ENCODE assay signal across 11 mouse cellular contexts in genomic region chr9:21433766-21434165, GRCm38 (mm10). TPM values are rescaled to one million over a fixed set of nuclear protein-coding genes. Genes with fewer than 3 reads are reported as not detected.
DNase-seq lines count a peak whose midpoint lies in the region; ATAC-seq and TF ChIP-seq lines count a peak whose summit lies in the region.
"Had no signal": no experiment of that assay in that cellular context is flagged by ENCODE, and none has a peak within 500 bp of the region (broad histone marks: within the 10 kb centered on the region; RNA-seq: fewer than 3 reads in every experiment).

No protein-coding gene starts in this region.

- H3K4me3 ChIP-seq in forebrain, postnatal 0 days (ENCODE audit: low read depth, low read length) = no peak overlapping the region
- H3K4me3 ChIP-seq in forebrain, embryonic 13.5 days = no peak overlapping the region
- H3K4me3 ChIP-seq in limb, embryonic 15.5 days = no peak overlapping the region
- H3K4me3 ChIP-seq in limb, embryonic 10.5 days = no peak overlapping the region
- no peak overlapping the region for H3K4me3 ChIP-seq in intestine, postnatal 0 days (ENCODE audit: low read depth, low read length)
- H3K4me3 ChIP-seq: hindbrain, embryonic 13.5 days; limb, embryonic 13.5 days had no signal

- TF ChIP-seq CTCF in forebrain, postnatal 0 days (IDR thresholded peaks at IDR 0.05; ENCODE audit: low read depth) = no peak
- no peak for TF ChIP-seq CTCF in intestine, postnatal 0 days (IDR thresholded peaks at IDR 0.05; ENCODE audit: low read depth)

- H3K9me3 ChIP-seq in forebrain, postnatal 0 days (ENCODE audit: low read length) = no peaks in the 10 kb centered on the region
- H3K9me3 ChIP-seq in forebrain, embryonic 13.5 days (replicated peaks) = no peaks in the 10 kb centered on the region
- H3K9me3 ChIP-seq in limb, embryonic 15.5 days = no peaks in the 10 kb centered on the region
- no peaks in the 10 kb centered on the region for H3K9me3 ChIP-seq in limb, embryonic 10.5 days (replicated peaks)
- H3K9me3 ChIP-seq in intestine, postnatal 0 days (ENCODE audit: control insufficient read depth) = no peaks in the 10 kb centered on the region
- H3K9me3 ChIP-seq: hindbrain, embryonic 13.5 days; limb, embryonic 13.5 days had no signal

- no peaks in the 10 kb centered on the region for H3K27me3 ChIP-seq in forebrain, postnatal 0 days (ENCODE audit: insufficient read depth, low read length)
- H3K27me3 ChIP-seq in forebrain, embryonic 13.5 days = no peaks in the 10 kb centered on the region
- H3K27me3 ChIP-seq in limb, embryonic 15.5 days = no peaks in the 10 kb centered on the region
- no peaks in the 10 kb centered on the region for H3K27me3 ChIP-seq in limb, embryonic 10.5 days (ENCODE audit: low read depth, poor library complexity, severe bottlenecking)
- no peaks in the 10 kb centered on the region for H3K27me3 ChIP-seq in intestine, postnatal 0 days (replicated peaks; ENCODE audit: control insufficient read depth, insufficient read depth, low read length)
- H3K27me3 ChIP-seq: hindbrain, embryonic 13.5 days; limb, embryonic 13.5 days had no signal

- WGBS in forebrain, postnatal 0 days = 69% methylated on average over 8 of the region's 8 CpGs
- WGBS in forebrain, embryonic 13.5 days = 84% methylated on average over 8 of the region's 8 CpGs
- 94% methylated on average over 8 of the region's 8 CpGs for WGBS in limb, embryonic 15.5 days
- WGBS in limb, embryonic 10.5 days = 92% methylated on average over 8 of the region's 8 CpGs
- 92% methylated on average over 8 of the region's 8 CpGs for WGBS in intestine, postnatal 0 days

- no peak overlapping the region for H3K4me2 ChIP-seq in forebrain, postnatal 0 days (ENCODE audit: low read depth)
- H3K4me2 ChIP-seq in forebrain, embryonic 13.5 days = no peak overlapping the region
- no peak overlapping the region for H3K4me2 ChIP-seq in limb, embryonic 15.5 days
- no peak overlapping the region for H3K4me2 ChIP-seq in intestine, postnatal 0 days (replicated peaks; ENCODE audit: low read depth)
- H3K4me2 ChIP-seq: hindbrain, embryonic 13.5 days; limb, embryonic 13.5 days had no signal

- H3K9ac ChIP-seq in forebrain, postnatal 0 days = no peak overlapping the region
- no peak overlapping the region for H3K9ac ChIP-seq in forebrain, embryonic 13.5 days
- no peak overlapping the region for H3K9ac ChIP-seq in limb, embryonic 15.5 days
- no peak overlapping the region for H3K9ac ChIP-seq in intestine, postnatal 0 days (ENCODE audit: low read depth, low read length)
- H3K9ac ChIP-seq: hindbrain, embryonic 13.5 days had no signal

- 0 out of 2 replicates have a peak, but pooled peaks cover 3% of the 10 kb centered on the region for H3K4me1 ChIP-seq in forebrain, postnatal 0 days (ENCODE audit: insufficient read depth)
- H3K4me1 ChIP-seq in forebrain, embryonic 13.5 days = peaks cover 49% of the 10 kb centered on the region
- peaks cover 31% of the 10 kb centered on the region for H3K4me1 ChIP-seq in limb, embryonic 15.5 days
- peaks cover 7% of the 10 kb centered on the region for H3K4me1 ChIP-seq in limb, embryonic 10.5 days
- H3K4me1 ChIP-seq in intestine, postnatal 0 days (replicated peaks; ENCODE audit: control insufficient read depth, insufficient read depth, low read length) = no peaks in the 10 kb centered on the region

- DNase-seq in forebrain, postnatal 0 days = no peak
- no peak for DNase-seq in limb, embryonic 10.5 days (ENCODE audit: low spot score)
- peak; percentile 75 for DNase-seq in cerebellum, adult 9-11 months
- DNase-seq in lung, postnatal 14 days = peak; percentile 59
- no peak for DNase-seq in urinary bladder, postnatal 10 days (ENCODE audit: low spot score)
- DNase-seq: adrenal gland, postnatal 25 days had no signal

- H3K36me3 ChIP-seq in forebrain, postnatal 0 days (ENCODE audit: insufficient read depth) = no peaks in the 10 kb centered on the region
- no peaks in the 10 kb centered on the region for H3K36me3 ChIP-seq in forebrain, embryonic 13.5 days (ENCODE audit: poor library complexity, severe bottlenecking)
- H3K36me3 ChIP-seq in limb, embryonic 15.5 days = no peaks in the 10 kb centered on the region
- no peaks in the 10 kb centered on the region for H3K36me3 ChIP-seq in limb, embryonic 10.5 days
- H3K36me3 ChIP-seq in intestine, postnatal 0 days (ENCODE audit: control insufficient read depth, insufficient read depth) = peaks cover 4% of the 10 kb centered on the region; the same call in 1 of the 2 replicates
- H3K36me3 ChIP-seq: hindbrain, embryonic 13.5 days; limb, embryonic 13.5 days had no signal

- H3K27ac ChIP-seq in forebrain, postnatal 0 days (ENCODE audit: low read depth, low read length) = 0 out of 2 replicates have a peak overlapping the region, but pooled peaks have one; percentile 9
- H3K27ac ChIP-seq in forebrain, embryonic 13.5 days = no peak overlapping the region
- H3K27ac ChIP-seq in limb, embryonic 15.5 days = peak overlapping the region; percentile 55
- no peak overlapping the region for H3K27ac ChIP-seq in limb, embryonic 10.5 days
- no peak overlapping the region for H3K27ac ChIP-seq in intestine, postnatal 0 days (ENCODE audit: low read depth, low read length)
- H3K27ac ChIP-seq: hindbrain, embryonic 13.5 days had no signal

- ATAC-seq in forebrain, postnatal 0 days = no peak
- ATAC-seq in forebrain, embryonic 13.5 days = no peak
- ATAC-seq in limb, embryonic 15.5 days (ENCODE audit: insufficient number of reproducible peaks, low FRiP score, low TSS enrichment, low read depth) = no peak
- ATAC-seq in intestine, postnatal 0 days = no peak

RNA-seq across cellular contexts. Expression of gene Dnm2, which starts 9.1 kb away (rescaled TPM):
- total RNA-seq in forebrain, postnatal 0 days (2014; rRNA removed) = 65.6 and 68.5 TPM in 2 replicates
- polyA plus RNA-seq in forebrain, postnatal 0 days (2015; fragmentation: Nextera tagmentation; extraction: Ambion mirVana) = 56.0 and 64.0 TPM in 2 replicates
- 71.8 and 72.4 TPM in 2 replicates for polyA plus RNA-seq in forebrain, embryonic 13.5 days (2015; fragmentation: Nextera tagmentation; extraction: Ambion mirVana)
- polyA plus RNA-seq in limb, embryonic 15.5 days (2015; fragmentation: Nextera tagmentation; extraction: Ambion mirVana) = 76.1 and 84.4 TPM in 2 replicates
- polyA plus RNA-seq in limb, embryonic 10.5 days (2016; fragmentation: Nextera tagmentation; extraction: Ambion mirVana) = 71.7 and 79.7 TPM in 2 replicates
- 69.6 and 74.7 TPM in 2 replicates for polyA plus RNA-seq in intestine, postnatal 0 days (2015; fragmentation: Nextera tagmentation; extraction: Ambion mirVana)

RNA-seq across cellular contexts. Expression of gene Qtrt1, which starts 22.1 kb away (rescaled TPM):
- 37.7 and 51.7 TPM in 2 replicates for total RNA-seq in forebrain, postnatal 0 days (2014; rRNA removed)
- polyA plus RNA-seq in forebrain, postnatal 0 days (2015; fragmentation: Nextera tagmentation; extraction: Ambion mirVana) = 34.8 and 43.9 TPM in 2 replicates
- 46.9 and 55.9 TPM in 2 replicates for polyA plus RNA-seq in forebrain, embryonic 13.5 days (2015; fragmentation: Nextera tagmentation; extraction: Ambion mirVana)
- polyA plus RNA-seq in limb, embryonic 15.5 days (2015; fragmentation: Nextera tagmentation; extraction: Ambion mirVana) = 42.3 and 45.0 TPM in 2 replicates
- polyA plus RNA-seq in limb, embryonic 10.5 days (2016; fragmentation: Nextera tagmentation; extraction: Ambion mirVana) = 66.2 and 79.0 TPM in 2 replicates
- 16.9 and 17.9 TPM in 2 replicates for polyA plus RNA-seq in intestine, postnatal 0 days (2015; fragmentation: Nextera tagmentation; extraction: Ambion mirVana)

Comparison
In these comparisons a context has a peak if more than half of its experiments do, and no peak if none do; other contexts are left out.
1. H3K27ac ChIP-seq: peak in forebrain, postnatal 0 days (single experiment) and limb, embryonic 15.5 days (single experiment); none in forebrain, embryonic 13.5 days (single experiment), limb, embryonic 10.5 days (single experiment) and intestine, postnatal 0 days (single experiment).
2. DNase-seq: peak in cerebellum, adult 9-11 months (single experiment) and lung, postnatal 14 days (single experiment); none in forebrain, postnatal 0 days (single experiment), limb, embryonic 10.5 days (single experiment) and urinary bladder, postnatal 10 days (single experiment).